Mouse (Mus musculus): Measurements from ENCODE around the gene Mtg2.

Mtg2 gene

DNA sequence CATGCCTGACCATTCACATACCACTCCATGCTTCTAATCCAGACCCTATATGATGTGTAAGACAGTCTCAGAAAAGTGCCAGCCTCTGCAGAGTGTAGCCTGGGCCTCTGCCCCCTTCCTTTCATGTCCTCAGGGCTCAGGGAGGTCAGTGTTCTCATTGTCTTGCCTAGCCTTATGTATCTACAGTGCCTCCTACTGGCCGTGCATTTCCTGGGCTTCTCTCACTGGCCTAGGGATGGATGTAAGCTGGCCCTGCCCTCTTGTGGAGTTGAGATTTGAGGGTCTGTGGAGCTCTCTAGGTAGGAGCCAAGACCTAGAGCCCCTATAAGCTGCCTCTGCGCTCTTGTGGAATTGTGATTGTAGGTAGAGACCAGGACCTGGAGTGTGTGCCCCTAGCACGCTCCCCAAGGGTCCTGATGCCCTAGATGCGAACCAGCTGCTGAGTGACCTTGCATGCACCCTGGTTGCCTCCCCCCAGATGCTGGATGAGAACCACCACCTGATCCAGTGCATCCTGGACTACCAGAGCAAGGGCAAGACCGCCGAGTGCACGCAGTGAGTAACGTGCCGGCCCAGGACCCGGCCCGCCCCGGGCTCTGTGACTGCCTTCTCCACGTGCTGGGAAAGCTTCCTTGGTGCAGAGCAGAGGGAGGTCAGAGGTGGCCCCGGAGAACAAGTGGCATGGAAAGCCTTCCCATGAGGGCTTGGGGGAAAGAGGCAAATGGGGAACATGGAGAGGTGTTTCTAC, 18.2 kb upstream of the Mtg2 start:
- DNase-seq (ENCODE audit: extremely low read depth, low read depth, low spot score): no peak

DNA sequence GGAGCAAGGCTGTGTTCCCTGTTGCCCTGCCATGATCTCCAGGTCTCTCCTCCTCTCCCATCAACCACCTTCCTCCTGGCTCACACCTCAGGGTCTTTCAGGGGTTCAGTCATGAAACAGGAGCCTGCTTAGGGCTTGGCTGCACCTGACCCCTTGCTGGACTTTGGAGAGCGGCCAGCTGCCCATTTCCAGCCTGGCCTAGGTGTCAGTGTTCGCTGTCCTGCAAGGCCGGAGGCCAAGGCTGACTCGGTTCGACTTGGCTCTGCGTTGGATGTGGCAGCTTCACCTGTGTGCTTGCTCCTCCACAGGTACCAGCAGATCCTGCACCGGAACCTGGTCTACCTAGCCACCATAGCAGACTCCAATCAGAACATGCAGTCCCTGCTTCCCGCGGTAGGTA, 17.4 kb upstream of the Mtg2 start:
- DNase-seq (ENCODE audit: extremely low read depth, low read depth, low spot score): no peak

DNA sequence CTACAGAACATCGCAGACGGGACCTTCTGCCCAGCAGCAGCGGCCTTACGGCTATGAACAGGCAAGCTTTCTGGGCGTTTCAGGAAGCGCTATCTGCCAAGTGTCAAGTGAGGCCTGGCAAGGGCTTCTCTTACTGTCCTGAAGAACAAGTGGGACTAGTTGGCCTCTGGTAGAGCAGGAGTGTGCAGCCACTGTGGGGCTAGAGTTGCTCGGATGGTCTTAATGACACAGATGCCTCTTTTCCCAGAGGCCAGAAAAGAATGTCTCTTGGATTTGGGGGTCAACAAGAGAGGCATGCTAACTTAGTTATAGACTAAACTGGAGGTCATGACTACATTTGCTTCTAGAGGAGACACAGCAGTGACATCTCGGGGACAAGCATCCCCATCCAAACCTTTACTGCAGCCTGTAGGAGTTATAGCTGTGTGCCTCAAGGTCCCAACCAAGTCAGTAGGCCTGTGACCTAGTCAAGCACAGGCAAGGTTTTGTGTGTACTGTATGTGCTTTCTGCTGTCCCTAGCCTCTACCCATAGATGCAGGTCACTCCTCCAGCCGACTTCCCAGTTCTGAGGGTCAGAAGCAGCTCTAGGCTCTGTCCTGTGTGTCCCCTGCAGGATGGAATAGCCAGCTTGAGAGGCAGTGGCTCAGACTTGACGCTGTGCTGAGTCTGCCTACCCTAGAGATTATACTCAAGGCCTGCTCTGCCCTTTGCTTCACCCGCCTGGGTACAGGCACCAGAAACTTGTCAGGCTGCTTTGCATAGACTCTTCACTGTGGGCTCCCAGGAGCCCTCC, 6.9 kb upstream of the Mtg2 start:
- DNase-seq (ENCODE audit: extremely low read depth, low read depth, low spot score): no peak

DNA sequence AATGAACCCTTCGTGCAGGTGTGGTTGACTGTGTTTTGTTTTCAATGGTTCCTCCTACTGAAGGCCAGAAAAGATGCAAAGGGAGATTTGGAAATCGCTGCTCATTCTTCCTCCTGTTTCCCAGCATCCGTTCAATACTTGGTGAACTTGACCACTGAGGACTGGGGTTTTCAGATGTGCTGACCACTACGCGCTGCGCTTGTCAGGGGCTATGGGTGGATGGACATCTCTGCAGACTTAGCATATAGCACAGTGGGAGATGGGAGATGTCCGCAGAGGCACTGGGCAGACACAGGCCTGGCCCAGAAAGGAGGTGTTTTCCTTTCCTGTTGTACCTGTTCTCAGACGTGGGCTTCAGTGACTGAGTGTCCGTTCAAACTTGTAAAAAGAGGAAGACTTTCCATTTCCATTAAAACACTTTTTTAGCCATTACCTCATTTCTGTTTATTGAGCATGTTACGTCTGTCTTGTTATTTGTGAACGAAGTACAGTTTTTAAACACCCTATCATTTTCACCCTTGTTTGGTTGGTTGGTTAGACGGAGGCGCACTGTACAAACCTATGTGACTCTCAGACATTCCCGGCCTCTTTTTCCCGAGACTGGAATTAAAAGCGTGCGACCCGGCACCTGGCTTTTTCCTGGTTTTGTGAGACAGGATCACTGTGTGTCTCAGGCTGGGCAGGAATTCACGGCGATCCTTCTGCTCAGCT, 463 bp upstream of the Mtg2 start:
- DNase-seq (ENCODE audit: extremely low read depth, low read depth, low spot score): no peak

DNA sequence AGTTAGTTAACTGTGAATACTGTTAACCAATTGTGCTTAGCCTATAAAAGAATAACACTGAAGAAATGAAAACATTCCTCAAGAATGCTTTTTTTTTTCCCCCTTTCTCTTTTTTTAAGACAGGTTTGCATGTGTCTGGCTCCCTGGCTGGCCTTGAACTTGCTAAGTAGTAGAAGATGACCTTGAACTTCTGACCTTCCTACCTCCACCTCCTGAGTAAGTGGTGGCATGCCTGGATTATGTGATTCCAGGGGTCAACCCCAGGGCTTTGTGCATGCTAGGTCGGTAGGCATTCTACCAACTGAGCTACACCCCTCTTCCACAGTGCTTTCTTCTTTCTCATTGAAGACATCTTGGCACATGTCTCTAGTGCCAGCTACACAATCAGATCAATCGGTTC, 1.3 kb downstream of the Mtg2 start:
- DNase-seq (ENCODE audit: extremely low read depth, low read depth, low spot score): no peak

DNA sequence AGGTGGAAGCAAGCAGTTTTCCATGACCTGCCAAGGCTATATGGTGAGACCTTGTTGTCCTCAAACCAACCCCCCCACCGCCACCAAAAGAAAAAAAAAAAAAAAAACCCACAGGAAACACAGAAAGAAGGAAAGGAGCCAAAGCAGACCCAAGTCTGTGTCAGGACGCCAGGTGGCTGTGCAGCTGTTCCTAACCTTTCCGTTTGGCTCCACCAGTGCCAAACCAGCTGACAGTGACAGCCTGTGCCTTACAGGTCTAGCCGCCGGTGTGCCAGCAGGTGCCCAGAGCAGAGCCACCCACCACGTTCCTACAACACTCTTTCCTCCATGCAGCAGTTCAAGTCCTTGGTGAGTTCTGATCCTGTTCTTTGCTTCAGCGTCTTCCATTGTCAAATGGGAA, 2.5 kb downstream of the Mtg2 start:
- no peak for DNase-seq (ENCODE audit: extremely low read depth, low read depth, low spot score)

DNA sequence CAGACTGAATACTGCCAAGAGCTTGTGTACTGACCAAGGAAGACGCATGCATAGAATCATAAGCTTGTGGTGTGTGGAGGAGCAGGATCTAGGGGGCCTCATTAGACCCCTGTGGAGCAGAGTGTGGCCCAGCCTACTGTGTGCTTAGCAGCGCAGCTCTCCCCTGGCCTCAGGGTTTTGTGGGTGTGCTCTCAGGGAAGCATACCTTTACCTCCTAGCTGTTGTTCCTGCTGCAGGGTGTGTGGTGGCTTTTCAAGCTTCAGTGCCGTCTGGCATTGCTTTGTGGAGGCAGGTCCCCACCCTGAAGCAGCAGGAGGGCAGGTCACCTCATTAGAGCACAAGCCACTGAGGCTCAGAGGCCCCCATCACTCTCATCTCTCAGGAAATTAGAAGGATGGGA, 7.2 kb downstream of the Mtg2 start:
- DNase-seq (ENCODE audit: extremely low read depth, low read depth, low spot score): no peak

DNA sequence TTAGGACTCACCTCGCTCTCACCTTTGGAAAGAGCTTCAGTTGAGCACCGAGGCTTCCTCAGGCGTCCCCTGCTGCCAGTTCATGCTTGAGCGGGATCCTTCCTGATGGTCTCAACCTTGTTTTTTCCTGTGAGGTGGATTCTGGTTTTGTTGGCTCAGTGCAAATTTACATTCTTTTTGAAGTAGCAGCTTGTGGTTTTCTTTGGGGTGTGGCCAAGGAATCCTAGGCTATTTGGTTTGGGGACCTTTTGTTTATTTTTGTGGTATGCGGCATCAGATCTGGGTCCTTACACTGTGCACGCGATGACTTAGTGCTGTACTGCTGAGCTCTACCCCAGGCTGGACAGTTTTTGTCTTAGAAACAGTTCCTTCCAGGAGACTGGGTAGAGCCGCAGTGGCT, 10.3 kb downstream of the Mtg2 start:
- DNase-seq (ENCODE audit: extremely low read depth, low read depth, low spot score): no peak

DNA sequence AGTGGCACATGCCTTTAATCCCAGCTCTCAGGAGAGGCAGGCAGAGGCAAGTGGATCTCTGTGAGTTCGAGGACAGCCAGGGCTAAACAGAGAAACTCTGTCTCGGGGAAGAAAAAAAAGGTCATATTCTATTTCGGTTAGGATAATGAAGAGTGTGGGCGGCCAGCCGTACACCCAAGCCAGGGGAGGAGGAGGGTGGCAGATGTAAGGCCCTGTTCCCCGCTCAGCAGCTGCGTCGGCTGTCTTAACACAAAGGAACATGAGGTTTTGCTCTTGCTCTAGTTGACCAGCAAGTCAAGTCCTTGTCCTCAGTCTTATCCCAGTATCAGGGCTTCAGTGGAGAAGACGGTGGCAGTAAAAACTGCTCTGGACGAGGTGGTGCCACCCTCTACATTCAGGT, 12.7 kb downstream of the Mtg2 start:
- DNase-seq (ENCODE audit: extremely low read depth, low read depth, low spot score): no peak

DNA sequence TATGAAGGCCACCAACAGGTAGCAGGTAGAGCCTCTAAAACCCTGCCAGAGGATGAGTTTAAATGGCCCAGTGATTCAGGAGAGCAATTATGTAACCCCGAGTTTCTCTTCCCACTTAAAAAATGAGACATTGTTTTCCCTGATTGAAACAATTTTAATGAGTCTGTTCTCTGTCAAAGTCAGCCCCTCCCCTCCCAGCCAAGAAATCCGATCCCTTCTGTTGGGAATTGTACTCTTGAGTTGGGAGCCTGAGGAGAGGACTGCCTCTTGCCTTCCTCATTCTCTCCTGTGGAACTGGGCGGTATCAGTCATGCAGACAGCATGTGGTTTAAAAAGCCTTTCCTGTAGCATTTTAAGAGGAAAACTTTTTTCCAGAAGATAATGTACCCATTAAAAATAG, 14.2 kb downstream of the Mtg2 start:
- no peak for DNase-seq (ENCODE audit: extremely low read depth, low read depth, low spot score)

DNA sequence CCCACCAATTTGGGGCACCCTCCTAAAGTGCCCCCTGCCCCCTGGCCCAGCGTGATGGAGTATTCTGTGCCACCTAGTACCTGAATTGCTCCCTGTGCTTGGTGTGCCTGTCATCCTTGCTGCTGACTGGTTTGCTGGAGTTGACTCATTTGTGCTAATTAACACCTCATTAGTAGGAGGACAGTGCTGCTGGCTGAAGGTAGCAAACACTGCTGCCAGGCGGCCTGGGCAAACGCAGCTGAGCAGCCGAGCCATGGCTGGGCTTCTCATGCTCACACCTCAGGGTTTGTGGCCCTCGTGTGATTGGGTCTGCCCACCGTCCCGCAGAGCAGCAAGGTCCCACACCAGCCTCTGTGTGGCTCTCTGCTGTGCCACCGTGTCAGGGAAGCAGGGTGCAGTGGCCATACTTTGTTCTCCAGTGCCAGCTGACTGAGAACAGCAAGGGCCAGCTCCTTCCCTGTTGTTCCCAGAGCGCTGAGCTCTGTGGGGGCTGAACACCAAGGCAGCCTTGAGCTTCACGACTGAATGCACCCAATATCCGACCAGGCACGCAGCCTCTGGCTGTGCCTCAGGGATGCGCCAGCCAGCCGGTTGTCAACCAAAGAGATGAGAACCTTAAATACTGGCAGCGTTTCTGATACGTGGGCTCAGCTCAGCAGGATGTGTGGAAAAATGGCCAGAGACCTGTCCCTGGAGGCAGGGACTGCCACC, 15.7 kb downstream of the Mtg2 start:
- DNase-seq (ENCODE audit: extremely low read depth, low read depth, low spot score): no peak

DNA sequence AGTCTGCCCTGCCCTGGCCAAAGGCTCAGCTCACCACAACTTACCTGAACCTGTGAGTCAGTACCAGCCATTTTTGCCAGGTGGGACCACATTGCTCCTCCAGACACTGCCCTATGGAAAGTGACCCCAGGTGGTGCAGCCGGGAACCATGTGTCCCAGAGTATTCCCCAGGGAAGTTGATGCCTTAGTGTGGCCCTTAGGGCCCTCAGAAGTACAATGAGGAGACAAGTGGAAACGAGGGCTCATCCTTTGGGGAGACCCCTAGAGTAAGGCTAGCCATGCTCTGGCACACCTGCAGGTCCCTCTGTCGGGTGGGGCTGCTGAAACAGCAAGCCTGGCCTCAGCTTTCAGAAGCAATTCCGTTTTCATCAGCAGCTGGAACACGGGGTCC, 16.2 kb downstream of the Mtg2 start:
- no peak for DNase-seq (ENCODE audit: extremely low read depth, low read depth, low spot score)

DNA sequence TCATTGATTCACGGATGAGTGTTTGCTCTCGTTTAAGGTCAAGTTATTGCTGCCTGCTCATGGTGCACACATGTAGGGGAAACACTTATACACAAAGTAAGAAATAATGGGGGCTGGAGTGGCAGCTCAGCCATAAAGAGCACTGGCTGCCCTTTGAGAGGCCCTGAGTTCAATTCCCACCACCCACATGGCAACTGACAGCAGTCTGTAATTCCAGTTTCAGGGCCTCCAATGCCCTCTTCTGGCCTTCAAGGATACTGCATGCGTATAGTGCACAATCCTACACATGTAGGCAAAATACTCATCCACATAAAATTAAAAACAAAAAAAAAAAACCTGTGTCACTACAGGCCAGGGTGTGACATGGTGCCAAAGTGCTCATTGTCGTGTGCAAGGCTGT, 17.1 kb downstream of the Mtg2 start:
- no peak for DNase-seq (ENCODE audit: extremely low read depth, low read depth, low spot score)

DNA sequence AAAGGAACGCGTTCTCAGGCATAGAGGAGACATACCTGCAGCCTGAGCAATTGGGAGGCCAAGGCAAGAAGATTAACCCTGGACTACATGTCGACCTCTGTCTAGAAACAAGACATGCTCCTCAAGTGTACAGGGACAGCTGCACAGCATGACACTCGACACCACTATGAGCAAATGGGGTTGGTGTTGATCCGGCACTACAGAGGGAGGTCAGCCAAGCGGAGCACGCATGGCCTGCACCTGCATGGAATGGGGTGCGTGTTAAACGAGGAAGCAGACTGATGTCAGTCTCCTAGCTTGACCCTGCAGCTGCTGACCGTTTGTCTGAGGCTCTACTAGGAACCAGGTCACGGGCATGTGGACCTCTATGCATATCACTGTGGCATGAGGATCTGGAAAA, 19.9 kb downstream of the Mtg2 start:
- no peak for DNase-seq (ENCODE audit: extremely low read depth, low read depth, low spot score)

DNA sequence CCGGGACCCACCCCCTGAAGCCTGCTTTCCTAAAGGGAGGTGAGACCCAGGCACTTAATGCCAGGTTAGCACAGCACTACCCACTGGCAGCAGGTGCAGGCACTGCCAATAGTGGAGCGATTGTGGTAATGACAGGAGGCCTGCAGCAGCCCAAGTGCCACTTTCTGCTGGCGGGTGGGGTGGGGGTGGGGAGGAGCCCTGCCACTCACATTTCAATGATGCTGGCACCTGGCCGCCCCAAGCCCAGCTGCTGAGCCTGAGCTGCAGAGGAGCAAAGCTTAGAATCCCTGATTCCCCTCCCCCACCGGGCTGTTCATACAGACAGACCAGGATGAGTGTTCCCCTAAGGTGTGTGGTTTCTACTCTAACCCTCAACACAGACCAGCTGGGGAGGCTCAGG, 25.3 kb downstream of the Mtg2 start:
- no peak for DNase-seq (ENCODE audit: extremely low read depth, low read depth, low spot score)

DNA sequence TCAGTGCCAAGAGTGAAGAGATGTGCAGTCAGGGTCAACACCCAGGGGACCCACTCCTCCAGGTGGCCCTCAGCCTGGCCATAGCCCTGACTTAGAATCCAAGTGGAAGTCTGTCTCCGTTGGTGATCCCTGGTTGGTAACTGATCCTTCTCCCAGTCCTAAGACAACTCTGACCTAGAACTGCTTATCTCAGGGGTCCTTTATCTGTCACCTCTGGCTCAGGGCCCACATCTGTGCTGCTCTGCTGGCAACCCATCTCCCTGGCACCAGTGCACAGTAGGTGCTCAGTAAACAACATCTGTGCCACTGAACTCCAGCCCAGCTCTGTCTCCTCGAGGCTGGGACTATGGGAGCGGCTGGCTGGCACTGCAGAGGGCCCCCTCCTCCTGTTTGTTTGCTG, 27.2 kb downstream of the Mtg2 start:
- DNase-seq (ENCODE audit: extremely low read depth, low read depth, low spot score): no peak

DNA sequence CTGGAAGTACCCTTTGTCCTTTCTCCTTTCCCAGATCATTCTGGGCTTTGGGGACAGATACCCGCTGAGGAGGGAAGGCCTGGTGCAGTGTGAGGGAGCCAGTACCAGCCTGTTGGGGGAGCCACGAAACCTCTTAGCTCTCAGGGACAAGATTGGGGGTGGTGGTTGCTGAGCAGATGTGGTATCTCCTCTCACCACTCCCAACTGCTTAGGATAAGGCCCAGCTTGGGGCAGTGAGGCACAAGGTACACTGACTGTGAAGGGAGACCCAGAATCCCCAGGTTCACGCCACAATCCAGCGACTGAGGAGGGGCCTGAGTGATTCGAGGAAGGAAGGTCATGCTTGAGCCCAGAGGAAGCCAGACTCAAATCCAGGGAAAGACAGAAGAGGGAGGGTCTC, 27.8 kb downstream of the Mtg2 start:
- no peak for DNase-seq (ENCODE audit: extremely low read depth, low read depth, low spot score)

DNA sequence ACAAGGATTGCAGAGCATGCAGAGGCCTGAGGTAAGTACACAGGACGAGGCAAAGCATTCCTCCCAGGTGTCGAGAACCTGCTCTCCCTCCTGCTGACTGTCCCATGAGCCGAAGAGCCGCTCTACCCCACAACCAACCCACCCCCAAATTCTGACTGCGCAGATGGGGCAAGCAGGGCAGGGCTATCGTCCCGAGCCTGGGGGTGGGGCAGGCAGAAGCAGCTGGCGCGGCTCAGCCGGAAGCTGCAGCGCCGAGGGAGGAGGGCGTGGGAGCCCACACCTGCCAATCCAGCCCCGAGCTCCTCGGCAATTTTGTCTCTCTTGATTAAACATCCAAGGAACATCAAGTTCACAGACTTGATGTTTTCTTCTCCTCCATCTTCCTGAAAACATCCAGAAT, 29.1 kb downstream of the Mtg2 start:
- no peak for DNase-seq (ENCODE audit: extremely low read depth, low read depth, low spot score)

DNA sequence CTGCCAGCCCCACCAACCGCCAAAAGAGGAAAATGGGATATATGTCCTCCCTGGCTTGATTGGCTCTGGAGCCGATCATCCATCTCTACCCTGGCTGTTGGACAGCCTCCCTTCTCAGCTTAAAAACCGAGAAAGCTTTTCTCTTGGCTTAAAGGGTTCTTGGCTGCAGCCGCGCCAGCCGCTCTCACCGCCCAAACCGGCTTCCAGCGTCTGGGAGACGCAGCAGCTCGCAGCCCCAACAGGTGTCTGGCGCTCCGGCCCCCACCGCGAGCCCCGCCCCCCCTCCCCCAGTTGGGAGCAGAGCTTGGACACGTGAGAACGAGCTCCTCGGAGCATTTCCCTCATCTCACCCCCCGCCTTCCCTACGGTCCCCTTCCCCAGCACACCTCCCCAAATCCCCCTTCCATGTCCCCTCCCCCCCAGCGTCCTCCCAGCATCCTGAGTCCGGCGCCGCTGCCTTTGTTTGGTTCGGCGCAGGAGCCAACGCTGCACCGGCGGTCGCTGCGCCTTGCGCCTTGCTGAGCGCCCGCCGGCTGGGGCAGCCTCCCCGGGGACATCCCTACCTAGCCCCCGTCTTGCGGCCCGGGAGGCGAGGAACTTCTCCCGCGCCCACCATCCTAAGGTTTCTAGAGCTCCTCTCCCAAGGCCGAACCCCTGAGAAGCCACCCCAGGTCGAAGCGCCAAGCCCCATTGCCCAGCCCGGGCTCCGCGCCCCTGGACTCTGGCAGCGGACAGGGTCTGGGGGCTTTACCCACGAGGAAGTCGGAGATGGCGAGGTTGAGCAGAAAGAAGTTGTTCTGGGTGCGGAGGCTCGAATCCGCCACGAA, 33.0 kb downstream of the Mtg2 start:
- no peak for DNase-seq (ENCODE audit: extremely low read depth, low read depth, low spot score)

DNA sequence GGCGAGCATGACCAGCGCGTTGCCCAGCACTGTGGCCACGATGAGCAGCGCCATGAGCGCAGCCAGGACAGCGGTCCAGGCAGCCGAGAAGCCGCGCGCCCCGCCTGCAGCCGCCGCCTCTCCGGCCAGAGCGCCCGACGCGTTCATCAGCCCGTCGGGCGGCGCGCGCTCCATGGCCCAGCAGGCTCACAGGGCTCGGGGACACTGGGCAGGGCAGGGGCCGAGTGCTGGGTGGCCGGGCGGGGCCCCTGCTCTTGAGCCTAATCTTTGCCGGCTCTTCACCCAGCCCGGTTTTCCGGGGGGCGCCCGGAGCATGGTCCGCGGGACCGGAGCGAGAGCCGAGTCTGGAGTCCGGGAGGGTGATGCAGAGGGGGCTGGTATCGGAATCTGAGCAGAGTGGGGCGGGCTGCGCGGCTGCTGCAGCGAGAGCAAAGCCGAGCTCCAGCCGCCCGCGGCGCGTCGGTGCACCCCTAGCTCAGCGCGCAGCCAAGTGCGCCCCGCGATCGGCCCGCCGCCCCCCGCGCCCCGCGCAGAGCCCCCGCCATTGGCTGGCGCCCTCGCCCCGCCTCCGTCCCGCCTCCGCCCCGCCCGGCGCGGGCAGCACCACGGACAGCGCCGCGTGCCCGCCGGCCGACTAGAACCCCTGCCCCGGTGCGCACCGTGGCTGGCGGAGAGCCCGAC, 33.7 kb downstream of the Mtg2 start, which contains the start of gene Hrh3:
Gene Hrh3, minus strand, starts transcription at position 511 of the 681 bp plus-strand sequence.
- DNase-seq (ENCODE audit: extremely low read depth, low read depth, low spot score): no peak
